Mouse (Mus musculus) ovary, postnatal 14 days (tissue): ENCODE results near the gene Kcnj15.

Source experiments
- DNase-seq: peaks from one replicate; pipeline ENCODE4 v3.0.0; 2022; ENCODE audit warnings: low spot score

Gene Kcnj15

DNA sequence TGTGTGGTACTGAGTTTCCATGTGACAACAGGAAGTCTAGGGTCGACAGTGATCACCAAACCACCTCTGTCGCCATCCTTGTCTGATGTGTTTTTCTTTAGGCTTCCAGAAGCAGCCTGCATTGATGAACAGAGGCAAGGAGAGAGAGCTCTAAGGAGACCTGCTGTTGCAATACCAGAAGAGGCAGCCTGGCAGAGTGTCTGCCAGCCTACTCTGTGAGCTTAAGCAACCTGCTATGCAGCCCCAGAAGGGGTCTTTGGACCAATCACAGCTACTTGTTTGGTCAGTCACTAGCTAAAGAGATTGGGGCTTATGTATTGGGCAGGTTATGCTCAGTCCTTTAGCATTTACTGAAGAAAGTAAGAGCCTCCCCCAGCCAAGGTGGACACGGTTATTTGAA, 11.9 kb upstream of the Kcnj15 start:
- DNase-seq: no peak

DNA sequence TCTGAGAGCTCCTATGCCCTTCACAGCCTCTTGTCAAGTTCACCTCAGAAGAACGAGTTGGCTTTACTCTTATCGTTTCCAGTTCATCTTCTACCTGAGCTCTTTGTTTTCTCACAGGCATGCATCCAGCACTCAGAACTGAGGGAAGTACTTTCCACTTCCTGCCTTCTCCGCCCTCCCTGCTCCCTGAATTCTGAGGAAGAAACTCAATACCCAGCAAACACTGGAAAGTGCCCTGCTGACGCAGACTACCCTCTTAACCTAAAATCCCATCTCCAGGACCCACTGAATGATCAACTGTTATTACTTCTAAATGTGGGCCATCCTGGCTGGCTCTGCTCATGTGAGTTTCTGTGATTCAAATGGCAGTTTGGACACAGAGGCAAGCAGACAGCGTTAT, 8.7 kb upstream of the Kcnj15 start:
- DNase-seq: no peak

DNA sequence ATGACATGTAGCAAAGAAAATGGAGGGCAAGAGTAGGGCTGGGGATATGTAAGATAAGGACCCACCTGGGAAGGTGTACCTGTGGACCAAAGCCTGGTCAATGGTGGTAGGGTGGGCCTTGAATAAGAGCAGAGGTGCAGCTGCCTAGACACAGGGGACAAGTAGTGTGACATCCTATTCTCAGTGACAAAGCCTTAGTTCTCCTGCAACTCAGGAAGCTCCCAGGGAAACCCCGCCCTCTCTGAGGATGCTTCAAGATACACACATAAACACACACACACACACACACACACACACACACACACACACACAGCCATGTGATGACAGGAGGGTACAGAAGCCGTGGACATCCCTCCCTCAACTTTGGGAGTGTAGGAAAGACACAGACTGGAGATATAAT, 710 bp upstream of the Kcnj15 start:
- DNase-seq: no peak

DNA sequence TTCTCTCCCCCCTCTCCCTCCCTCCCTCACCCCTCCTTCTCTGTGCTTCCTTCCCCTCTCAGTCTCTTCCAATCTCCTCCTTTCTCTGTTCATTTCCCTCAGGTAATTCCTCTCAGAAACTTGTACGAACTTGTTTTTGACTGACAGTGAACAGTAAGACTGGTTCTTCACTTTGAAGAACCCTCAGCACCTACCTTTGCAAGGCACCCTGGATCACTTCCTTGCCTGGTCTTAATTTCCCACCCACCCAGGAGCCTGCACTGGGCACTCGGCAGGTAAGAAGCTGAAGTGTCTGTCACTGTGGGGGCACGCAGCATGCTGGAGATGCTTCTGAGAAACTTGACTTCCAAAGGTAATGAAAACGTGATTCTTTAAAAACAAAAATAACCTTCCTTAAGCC, 742 bp downstream of the Kcnj15 start:
- DNase-seq: no peak

DNA sequence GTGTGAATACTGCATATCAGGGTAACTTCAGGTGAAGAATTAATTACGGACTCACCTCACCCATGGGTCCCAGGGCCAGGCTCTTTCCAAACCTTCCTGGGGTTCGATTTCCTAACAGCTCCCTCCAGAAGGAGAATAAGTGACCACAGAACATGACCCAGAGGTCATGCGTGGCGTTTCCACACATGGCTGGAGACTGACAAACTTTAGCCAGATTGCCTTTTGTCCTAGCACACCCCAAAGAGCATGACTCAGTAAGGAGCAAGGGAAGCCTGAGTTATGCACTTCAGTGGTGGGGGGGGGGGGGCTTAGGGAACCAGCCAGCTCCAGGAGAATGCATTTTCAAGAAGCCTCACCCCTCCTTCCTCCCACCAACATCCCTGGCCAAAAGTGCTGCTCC, 2.1 kb downstream of the Kcnj15 start:
- DNase-seq: no peak

DNA sequence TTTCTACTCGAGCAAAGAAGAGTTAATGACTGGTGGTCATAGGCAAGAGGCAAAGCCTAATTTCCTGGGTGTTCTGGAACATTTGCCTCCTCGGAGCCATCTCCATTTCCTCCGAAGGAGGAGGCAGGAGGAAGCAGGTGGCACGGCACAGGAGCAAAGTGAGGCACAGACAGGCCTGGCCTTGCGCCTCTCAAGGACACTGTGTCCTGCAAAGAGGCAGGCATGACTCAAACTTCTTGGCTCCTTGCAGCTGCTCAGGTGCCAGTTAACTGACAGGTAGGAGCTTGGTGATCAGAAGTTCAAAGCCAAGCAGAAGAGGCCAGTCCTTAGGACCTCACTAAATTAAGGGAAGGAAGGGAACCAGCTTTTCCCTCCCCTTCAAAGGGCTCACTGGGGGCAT, 3.3 kb downstream of the Kcnj15 start:
- DNase-seq: no peak

DNA sequence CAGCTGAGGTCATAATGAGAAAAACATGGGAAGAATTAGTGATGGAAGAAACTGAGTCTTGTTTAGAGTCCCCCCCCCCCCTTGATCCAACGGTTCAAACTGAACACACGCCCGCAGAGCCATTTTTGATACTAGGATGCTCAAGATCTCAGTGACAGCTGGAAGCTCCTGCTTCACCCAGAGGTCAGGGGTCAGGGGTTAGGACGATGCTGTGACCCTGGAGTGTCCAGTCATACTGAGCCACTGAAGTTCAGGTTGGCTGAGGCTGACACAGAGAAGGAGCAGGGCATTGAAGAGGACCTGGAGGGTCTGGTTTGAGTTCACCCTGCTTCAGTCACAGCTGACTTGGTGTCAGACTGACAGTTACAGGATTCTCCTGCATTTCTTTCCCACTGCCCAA, 4.4 kb downstream of the Kcnj15 start:
- DNase-seq: no peak

DNA sequence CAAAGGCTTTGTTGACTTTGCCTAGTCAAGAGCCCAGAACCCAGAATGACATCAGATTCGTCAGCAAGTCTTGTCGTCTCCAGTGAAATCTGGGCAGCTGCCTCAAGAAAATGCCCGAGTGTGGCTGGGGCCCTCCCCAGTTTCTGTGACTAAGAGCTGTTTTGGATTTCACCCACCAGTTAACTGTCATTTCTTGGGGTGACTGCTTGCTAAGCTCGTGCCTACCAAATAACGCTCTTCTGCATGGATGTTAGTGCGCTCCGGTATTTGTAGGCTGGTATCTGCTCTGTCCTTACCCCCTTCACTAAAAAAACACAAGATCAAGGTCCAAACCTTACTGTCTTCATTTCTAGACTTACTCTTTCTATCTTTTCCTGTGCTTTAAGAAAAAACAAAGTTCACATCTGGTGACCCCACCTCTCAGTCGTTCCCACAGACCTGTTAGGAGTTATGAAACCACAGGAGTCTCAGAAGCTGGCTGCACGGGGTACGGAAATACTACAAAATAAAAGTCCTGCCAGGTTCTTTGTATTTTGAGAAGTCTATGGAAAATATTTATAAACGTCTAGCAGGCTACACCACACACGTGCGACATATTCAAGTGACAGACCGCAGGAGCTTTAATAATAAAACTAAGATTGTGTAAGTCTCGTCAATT, 5.5 kb downstream of the Kcnj15 start:
- no peak for DNase-seq

DNA sequence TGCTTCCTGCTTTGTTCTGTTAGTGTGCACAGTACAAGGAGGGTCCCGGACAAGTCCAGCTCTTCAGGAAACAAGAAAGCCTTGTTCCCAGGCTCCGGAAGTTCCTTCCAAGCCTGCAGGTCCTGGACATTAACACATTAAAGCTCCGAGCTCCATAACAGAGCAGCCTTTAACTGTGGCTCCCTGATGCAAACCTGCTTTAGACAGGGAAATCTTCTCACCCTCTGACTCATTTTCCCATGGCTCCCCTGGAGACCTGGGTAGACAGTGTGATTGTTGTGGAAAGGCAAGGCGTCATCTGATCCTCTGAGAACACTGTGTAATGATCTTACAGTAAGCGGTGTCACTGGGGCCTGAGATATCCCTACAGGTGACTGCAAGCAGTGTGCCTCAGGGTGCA, 7.0 kb downstream of the Kcnj15 start:
- DNase-seq: no peak

DNA sequence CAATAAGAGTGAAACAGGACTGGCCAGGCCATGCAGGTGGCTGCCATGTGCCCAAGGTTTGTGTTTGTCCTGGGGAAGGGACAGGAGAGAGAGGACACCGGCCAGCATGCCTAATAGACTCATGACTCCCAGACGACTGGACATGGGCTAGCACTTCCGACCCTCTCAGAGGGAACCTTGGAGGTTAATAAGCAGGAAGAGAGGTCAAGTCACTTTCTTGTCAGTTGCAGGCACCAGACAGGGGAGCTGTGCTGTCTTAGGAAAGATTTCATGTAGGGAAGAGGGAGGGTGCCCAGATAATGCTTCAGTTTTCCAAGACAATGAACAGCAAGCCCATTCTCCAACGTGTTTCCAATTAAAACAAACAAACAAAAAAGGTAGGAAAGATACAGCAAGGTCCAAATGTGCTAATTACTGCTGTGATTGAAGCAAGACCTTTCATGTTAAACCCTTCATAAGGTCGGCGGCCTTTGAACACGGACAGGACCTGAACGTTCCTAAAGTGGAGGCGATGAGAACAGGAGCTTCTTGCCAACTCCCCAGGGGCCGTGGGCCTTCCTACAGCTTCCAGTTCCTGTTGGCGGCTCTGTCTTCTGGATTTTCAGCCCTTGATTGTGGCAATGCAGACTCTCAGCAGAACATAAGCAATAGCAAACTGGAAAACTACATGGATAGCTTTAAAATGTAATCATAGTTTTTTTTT, 10.3 kb downstream of the Kcnj15 start:
- no peak for DNase-seq

DNA sequence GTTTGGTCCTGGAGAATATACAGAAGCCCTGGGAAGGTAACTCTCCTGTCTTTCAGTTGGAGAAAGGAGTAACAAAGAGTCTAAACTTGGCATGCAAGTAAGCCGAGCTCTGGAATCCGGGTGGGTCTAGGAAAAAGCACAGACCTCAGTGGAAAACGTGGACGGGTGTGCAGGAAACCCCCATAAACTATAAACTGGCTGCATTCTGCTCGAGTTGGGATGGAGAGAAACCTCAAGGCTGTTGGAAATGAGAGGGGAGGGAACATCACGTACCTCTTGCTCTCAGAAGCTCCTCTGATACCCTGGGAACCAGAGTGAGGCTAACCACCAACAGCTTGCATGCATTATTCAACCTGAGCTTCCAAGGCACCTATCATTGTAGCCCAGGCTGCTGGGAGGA, 12.3 kb downstream of the Kcnj15 start:
- no peak for DNase-seq

DNA sequence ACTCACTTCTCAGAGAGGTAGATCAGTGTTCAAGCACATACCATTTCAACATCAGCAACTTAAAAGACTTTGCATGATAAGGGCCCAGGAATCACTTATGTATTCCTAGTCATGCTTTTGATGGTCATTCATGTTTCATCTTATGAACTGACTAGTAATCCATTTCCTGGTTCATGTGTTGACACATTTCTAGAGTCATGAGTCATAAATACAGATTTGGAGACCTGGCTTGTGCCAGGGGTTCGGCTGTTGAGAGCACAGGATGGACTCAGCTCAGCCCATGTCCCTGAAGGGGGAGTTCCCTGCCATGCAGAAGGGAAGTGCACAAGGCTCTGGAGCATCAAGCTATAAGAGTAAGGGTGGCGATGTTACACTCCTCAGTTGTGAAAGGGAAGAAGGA, 15.7 kb downstream of the Kcnj15 start:
- DNase-seq: no peak

DNA sequence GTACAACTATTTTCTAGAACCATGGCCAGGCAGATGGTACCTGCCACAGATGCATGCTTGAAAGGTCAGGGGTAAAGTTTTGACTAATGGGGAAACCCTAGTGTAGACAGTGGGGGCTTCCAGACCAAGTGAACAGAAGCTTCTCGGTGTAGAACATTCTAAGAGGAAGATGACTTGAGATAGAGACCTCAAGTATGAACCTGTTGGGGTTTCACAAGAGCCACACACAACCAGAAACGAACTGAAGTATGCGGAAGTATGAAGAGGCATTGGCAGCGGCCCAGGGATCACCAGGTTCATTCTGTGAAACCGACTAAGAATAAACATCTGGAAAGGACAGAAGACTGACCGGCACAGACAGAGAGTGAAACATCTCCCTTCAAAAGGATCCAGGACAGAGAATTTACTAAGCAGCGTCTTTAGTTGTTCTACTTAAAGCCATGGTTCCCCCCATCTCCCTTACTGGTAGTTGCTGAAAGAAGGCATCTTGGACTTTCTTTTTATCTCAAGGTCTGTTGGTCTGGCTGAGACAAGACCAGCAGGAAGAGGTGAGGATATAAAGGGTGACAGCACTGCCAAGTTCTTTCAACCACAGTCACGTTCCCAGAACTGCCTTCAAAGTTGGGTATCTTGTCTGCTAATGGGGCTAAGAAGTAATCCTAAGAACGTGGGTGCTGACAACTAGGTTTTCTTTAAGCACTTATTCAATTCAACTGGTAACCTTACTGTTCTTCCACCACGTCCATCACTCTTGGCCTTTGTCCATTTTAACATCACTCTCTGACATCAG, 18.6 kb downstream of the Kcnj15 start:
- DNase-seq: no peak

DNA sequence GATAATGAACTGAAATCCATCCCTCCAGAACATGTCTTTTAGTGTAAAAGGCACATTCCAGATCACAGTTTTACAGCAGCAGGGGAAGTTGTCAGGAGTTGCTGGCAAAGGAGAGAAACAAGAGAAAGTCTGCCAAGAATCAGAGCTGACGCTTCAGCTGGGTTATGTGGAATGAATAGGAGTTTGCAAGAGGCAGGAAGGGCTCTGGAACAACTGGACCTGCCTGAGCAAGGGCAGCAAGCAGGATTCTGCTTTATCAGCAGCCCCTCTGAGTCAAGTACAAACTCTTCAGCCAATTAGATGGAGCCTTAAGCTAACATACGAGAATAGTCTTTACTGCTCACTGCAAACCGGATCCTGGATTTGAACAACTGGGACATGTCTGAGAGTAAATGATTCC, 21.7 kb downstream of the Kcnj15 start:
- no peak for DNase-seq

DNA sequence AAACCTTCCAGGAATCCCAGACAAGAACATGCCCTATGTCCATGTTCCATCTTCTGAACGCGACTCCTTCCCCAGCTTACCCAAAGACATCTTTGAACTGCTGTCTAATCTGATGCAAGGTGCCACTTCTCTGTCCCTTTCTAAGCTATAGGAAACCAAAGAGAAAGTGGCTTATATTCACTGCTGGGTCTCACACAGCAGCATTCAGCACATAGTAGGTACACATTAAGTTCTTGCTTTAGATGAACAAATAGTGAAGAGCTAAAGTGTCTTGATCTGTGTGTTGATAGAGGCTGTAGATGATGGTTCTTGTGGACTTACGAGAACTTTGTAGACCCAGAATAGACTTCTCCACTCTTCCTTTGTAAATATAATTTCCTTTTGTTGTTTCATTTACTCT, 23.0 kb downstream of the Kcnj15 start:
- DNase-seq: no peak

DNA sequence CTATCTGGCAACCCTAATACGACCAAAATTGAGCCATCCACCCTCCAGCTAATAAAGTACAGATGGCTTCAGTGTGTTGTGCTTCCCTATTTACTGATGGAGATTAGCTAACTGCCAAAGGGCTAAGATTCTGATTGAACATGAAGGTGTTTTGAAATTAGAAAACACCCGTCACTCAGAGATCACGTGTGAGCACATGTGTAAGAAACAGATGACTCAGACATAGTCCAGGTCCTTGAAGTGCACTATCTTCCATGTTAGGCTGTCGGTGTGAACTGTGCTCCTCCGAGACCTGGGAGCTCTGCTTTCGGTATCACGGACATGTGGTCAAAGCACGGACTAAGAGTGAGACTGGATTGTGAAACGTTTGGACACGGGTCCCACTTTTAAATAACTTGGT, 26.0 kb downstream of the Kcnj15 start:
- no peak for DNase-seq

DNA sequence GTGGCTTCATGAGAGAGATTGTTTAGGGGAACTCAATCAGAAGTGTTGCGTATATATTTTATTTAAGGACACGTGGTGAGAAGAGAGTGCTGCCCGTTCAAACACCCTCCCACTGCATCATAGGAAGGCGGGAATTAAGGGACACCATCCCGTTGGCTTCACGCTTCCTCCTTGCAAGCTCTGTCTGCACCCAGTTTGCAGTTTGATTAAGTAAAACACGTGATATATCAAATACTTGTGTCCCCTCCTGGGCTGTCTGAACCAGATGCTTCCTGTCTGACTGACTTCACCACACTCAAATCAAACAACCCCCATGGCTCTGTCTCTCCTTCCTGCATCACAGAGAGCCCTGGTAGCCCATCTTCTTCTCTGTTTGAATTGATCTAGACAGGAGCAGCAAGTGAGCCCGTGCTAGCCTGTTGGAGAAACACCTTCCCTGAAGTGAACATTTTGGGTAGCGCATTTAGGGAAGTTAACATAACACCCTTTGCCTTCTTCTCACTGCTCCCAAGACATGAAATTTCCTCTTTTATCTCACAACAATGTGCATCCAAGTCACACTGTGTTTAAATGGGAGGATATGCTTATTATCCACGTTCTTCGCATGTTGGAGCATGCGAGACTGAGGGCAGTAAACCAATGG, 26.8 kb downstream of the Kcnj15 start:
- no peak for DNase-seq

DNA sequence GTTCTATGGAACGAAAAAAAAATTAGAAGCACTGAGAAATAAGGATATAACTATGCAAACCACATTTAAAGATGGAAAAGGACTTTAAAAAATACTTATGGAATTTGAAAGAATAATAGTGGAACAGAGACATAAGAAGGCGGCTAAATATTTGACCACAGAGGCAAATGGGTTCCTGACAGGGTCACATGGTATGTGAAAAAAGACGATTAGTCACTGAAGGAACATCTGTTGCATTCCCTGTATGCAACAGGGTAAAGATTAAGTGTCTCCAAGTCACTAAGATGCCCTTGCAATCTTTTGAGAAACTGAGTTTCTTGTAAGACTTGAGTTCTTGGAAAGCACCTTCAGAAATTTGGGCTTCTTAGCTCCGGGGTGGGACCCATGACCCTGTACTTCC, 27.7 kb downstream of the Kcnj15 start:
- no peak for DNase-seq

DNA sequence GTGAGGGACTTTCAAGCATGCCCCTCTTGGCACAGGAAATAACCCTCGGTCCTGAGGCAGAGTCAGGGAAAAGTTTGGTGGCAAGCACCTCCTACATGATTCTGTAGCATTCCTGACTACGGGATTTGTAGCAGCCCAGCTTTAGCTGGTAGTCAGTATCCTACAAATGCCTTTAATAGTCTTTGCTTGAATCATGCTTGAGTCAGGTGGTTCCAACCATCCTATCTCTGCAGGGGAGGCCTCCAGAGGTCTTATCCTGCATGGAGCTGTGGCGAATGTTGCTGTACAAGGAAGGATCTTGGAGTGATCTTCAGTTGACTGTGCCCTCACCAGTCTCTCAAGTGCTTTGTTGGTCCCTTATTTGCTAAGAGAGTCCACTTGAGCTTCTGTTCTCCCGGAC, 28.4 kb downstream of the Kcnj15 start:
- no peak for DNase-seq

DNA sequence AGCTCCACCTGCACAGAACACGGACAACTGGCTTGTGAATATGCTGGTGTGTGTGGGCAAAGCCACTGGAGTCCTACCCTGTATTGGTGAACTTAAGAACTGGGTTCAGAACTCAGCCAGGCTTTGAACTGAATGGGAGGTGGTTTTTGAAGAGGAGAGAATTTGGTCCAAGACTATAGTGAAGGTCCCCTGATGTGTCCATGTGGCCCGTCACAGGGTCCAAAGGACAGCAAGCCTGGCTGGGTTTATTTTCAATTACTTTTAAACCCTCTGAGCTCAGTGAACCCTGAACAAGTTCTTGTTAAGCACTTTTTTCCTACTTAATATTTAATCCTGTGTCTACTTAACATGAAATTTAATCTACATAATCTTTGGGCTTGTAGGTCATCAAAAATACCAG, 30.3 kb downstream of the Kcnj15 start:
- no peak for DNase-seq

DNA sequence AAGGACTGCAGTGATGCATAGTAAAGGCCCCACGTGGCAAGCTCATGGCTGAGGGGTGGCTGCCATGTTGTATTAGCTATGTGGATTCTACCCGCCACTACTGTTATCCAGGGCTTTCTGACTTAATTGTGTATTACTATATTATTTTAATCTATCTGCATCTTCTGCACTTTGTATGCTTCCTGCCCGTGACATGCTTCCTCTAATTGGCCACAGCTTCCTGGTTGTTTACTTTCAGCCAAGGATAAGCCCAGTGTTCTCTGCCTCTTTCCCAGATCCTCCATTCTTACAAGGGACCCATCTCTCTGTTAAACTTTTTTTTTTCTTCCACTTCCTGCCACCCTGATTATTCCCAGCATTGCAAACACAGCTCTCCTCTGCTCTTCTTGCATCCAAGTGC, 32.0 kb downstream of the Kcnj15 start:
- DNase-seq: no peak

DNA sequence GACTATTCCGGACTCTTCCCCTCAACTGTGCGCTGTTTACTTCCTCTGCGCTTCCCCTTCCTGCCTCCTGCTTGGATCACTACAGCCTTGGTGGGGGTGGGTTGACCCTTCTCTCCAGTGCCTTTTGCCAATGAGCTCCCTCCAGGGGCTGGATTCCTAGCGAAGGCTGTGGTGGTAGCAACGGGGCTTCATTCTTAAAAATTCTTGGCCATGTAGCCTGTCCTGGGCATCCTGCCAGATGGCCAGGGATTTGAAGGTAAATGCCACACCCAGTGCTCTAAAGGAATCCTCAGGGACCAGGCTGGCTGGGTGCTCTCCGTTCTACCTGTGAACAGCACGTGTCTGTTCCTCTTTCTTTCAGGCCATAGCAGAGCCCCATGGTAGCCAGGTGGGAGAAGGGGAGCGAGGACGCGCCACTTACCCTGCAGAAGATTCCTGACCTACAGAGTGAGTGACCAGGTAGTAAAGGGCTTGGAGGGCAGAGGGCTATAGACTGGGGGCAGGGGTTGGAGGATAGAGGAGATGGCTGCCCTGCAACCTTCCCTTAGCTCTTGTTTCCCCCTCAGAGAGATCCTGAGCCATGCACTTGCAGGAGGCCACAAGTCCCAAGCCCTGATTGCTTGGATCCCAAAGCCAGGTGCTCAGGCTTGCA, 34.2 kb downstream of the Kcnj15 start:
- peak; percentile 4 for DNase-seq
